Mouse (Mus musculus) stomach, postnatal 0 days (tissue): ENCODE results near the gene Psmd7.

Source experiments
- CTCF ChIP-seq: IDR thresholded peaks from 2 replicates; pipeline ENCODE4 v1.5.1; 2016; ENCODE audit warnings: antibody characterized with exemption, low read depth, mild to moderate bottlenecking, moderate library complexity
- EP300 ChIP-seq: optimal IDR thresholded peaks from 2 replicates; pipeline ENCODE3; 2016; ENCODE audit warnings: antibody characterized with exemption

GRCm38 (mm10) chr8:107544211-107544610, 44.1 kb downstream of the Psmd7 start:
- TF ChIP-seq CTCF: no peak
- TF ChIP-seq EP300: no peak
